Mouse (Mus musculus) embryonic fibroblast, embryonic 13.5 days (primary cell): ENCODE measurements around the gene Iqsec1.

Experiments
- CTCF ChIP-seq: IDR thresholded peaks from 2 replicates; pipeline ENCODE4 v1.5.1; 2011; ENCODE audit warnings: mild to moderate bottlenecking, control low read depth, low read length, moderate library complexity, borderline replicate concordance; ENCODE audit not compliant: insufficient read depth
- POLR2A ChIP-seq: IDR thresholded peaks from 2 replicates; pipeline ENCODE4 v1.6.1; 2011; ENCODE audit warnings: low read depth, mild to moderate bottlenecking, control low read depth, low read length, moderate library complexity

DNA sequence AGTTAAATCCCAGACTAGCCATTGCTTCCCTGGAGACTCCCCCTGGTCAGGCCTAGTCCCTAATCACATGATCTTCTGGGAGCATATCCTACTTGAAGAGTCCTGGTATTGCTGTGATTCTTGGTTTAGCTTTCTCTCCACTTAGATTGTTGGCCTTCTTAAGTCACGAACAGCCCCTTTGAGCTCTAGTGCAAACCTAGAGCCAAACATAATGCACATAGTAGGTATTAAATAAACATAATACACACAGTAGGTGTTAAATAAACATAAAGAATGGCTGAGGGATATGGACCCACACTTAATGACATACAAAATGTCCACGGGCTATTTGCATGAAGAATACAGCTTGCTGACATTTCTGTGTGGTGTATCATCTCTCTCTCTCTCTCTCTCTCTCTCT, 15.7 kb upstream of the Iqsec1 start:
- TF ChIP-seq POLR2A (no peak), CTCF (no peak)
